Mouse (Mus musculus): ENCODE data around the gene Med27. TPM values are rescaled to one million over a fixed set of nuclear protein-coding genes. Genes with fewer than 3 reads are reported as not detected.
"Not testable (repeated sequence)": the region's sequence is repeated elsewhere in the genome, so short reads cannot be mapped to it uniquely, and the experiment has no call there.

Gene Med27
- polyA plus RNA-seq, 1 experiment, result 25.9 TPM

GRCm38 (mm10) chr2:29525273-29525805 lies 178.7 kb downstream of the Med27 start:
- Histone ChIP-seq H3K4me3 (ENCODE audit: insufficient read depth, low read depth, low read length) (no peak overlapping the region), H3K27ac (ENCODE audit: insufficient read depth, low read depth, low read length) (peak overlapping the region; percentile 71; the same call in 1 of the 2 replicates), H3K27me3 (replicated peaks; ENCODE audit: control insufficient read depth, insufficient read depth, low read length) (no peaks in the 10 kb centered on the region), H3K4me1 (ENCODE audit: control insufficient read depth, insufficient read depth, low read length) (peaks cover 29% of the 10 kb centered on the region), H3K36me3 (ENCODE audit: control insufficient read depth, insufficient read depth, low read length) (no peaks in the 10 kb centered on the region)
- 33% methylated on average over 4 of the region's 4 CpGs for WGBS
- peak; percentile 33 for DNase-seq
- TF ChIP-seq CTCF (conservative IDR thresholded peaks at IDR 0.05; ENCODE audit: insufficient read depth, insufficient read length, low read depth, low read length) (no peak), POLR2A (IDR thresholded peaks at IDR 0.05; ENCODE audit: low read depth, low read length) (no peak)

GRCm38 (mm10) chr2:29526266-29526665 lies 179.6 kb downstream of the Med27 start:
- WGBS, result 60% methylated on average over 14 of the region's 14 CpGs
- Histone ChIP-seq H3K36me3 (ENCODE audit: control insufficient read depth, insufficient read depth, low read length) (no peaks in the 10 kb centered on the region), H3K27ac (ENCODE audit: insufficient read depth, low read depth, low read length) (peak overlapping the region; percentile 53; the same call in 1 of the 2 replicates), H3K27me3 (replicated peaks; ENCODE audit: control insufficient read depth, insufficient read depth, low read length) (no peaks in the 10 kb centered on the region), H3K4me3 (ENCODE audit: insufficient read depth, low read depth, low read length) (no peak overlapping the region), H3K4me1 (ENCODE audit: control insufficient read depth, insufficient read depth, low read length) (peaks cover 24% of the 10 kb centered on the region)
- peak; percentile 71 for DNase-seq
- no peak for TF ChIP-seq POLR2A (IDR thresholded peaks at IDR 0.05; ENCODE audit: low read depth, low read length)
- TF ChIP-seq CTCF (conservative IDR thresholded peaks at IDR 0.05; ENCODE audit: insufficient read depth, insufficient read length, low read depth, low read length), result no peak

GRCm38 (mm10) chr2:29527480-29527879 lies 180.9 kb downstream of the Med27 start:
- not testable (repeated sequence) for DNase-seq; H3K36me3 ChIP-seq (ENCODE audit: control insufficient read depth, insufficient read depth, low read length); H3K27me3 ChIP-seq (replicated peaks; ENCODE audit: control insufficient read depth, insufficient read depth, low read length); H3K4me3 ChIP-seq (ENCODE audit: insufficient read depth, low read depth, low read length); H3K27ac ChIP-seq (ENCODE audit: insufficient read depth, low read depth, low read length)
- peaks cover 20% of the 10 kb centered on the region for H3K4me1 ChIP-seq (ENCODE audit: control insufficient read depth, insufficient read depth, low read length)
- 90% methylated on average over 7 of the region's 9 CpGs for WGBS

GRCm38 (mm10) chr2:29528811-29529210 lies 182.2 kb downstream of the Med27 start:
- Histone ChIP-seq H3K4me3 (ENCODE audit: insufficient read depth, low read depth, low read length) (no peak overlapping the region), H3K27me3 (replicated peaks; ENCODE audit: control insufficient read depth, insufficient read depth, low read length) (no peaks in the 10 kb centered on the region), H3K36me3 (ENCODE audit: control insufficient read depth, insufficient read depth, low read length) (no peaks in the 10 kb centered on the region), H3K27ac (ENCODE audit: insufficient read depth, low read depth, low read length) (no peak overlapping the region), H3K4me1 (ENCODE audit: control insufficient read depth, insufficient read depth, low read length) (peaks cover 19% of the 10 kb centered on the region)
- DNase-seq, result no peak
- WGBS, result 86% methylated on average over 5 of the region's 5 CpGs
- no peak for TF ChIP-seq CTCF (conservative IDR thresholded peaks at IDR 0.05; ENCODE audit: insufficient read depth, insufficient read length, low read depth, low read length)
- TF ChIP-seq POLR2A (IDR thresholded peaks at IDR 0.05; ENCODE audit: low read depth, low read length), result no peak

- WGBS, result 98% methylated on average over 2 of the region's 2 CpGs
- not testable (repeated sequence) for H3K27me3 ChIP-seq (replicated peaks; ENCODE audit: control insufficient read depth, insufficient read depth, low read length); H3K36me3 ChIP-seq (ENCODE audit: control insufficient read depth, insufficient read depth, low read length)
Observed at GRCm38 (mm10) chr2:29529788-29530187, 183.2 kb downstream of the Med27 start.

GRCm38 (mm10) chr2:29532173-29532572 lies 185.6 kb downstream of the Med27 start:
- Histone ChIP-seq H3K36me3 (ENCODE audit: control insufficient read depth, insufficient read depth, low read length) (no peaks in the 10 kb centered on the region), H3K27me3 (replicated peaks; ENCODE audit: control insufficient read depth, insufficient read depth, low read length) (no peaks in the 10 kb centered on the region), H3K4me1 (ENCODE audit: control insufficient read depth, insufficient read depth, low read length) (no peaks in the 10 kb centered on the region), H3K4me3 (ENCODE audit: insufficient read depth, low read depth, low read length) (no peak overlapping the region), H3K27ac (ENCODE audit: insufficient read depth, low read depth, low read length) (no peak overlapping the region)
- TF ChIP-seq CTCF (conservative IDR thresholded peaks at IDR 0.05; ENCODE audit: insufficient read depth, insufficient read length, low read depth, low read length), result no peak
- no peak for TF ChIP-seq POLR2A (IDR thresholded peaks at IDR 0.05; ENCODE audit: low read depth, low read length)
- DNase-seq, result no peak
- WGBS, result 93% methylated on average over 3 of the region's 3 CpGs

More at GRCm38 (mm10) chr2:29529788-29530187, 183.2 kb downstream of the Med27 start:
- H3K4me3 ChIP-seq (ENCODE audit: insufficient read depth, low read depth, low read length); DNase-seq; H3K27ac ChIP-seq (ENCODE audit: insufficient read depth, low read depth, low read length): not testable (repeated sequence)
- H3K4me1 ChIP-seq (ENCODE audit: control insufficient read depth, insufficient read depth, low read length), result peaks cover 14% of the 10 kb centered on the region

- TF ChIP-seq POLR2A (IDR thresholded peaks at IDR 0.05; ENCODE audit: low read depth, low read length), result no peak
- TF ChIP-seq CTCF (conservative IDR thresholded peaks at IDR 0.05; ENCODE audit: insufficient read depth, insufficient read length, low read depth, low read length), result no peak
- Histone ChIP-seq H3K36me3 (ENCODE audit: control insufficient read depth, insufficient read depth, low read length) (no peaks in the 10 kb centered on the region), H3K27me3 (replicated peaks; ENCODE audit: control insufficient read depth, insufficient read depth, low read length) (no peaks in the 10 kb centered on the region), H3K27ac (ENCODE audit: insufficient read depth, low read depth, low read length) (no peak overlapping the region), H3K4me3 (ENCODE audit: insufficient read depth, low read depth, low read length) (no peak overlapping the region), H3K4me1 (ENCODE audit: control insufficient read depth, insufficient read depth, low read length) (no peaks in the 10 kb centered on the region)
- WGBS, result 59% methylated on average over 5 of the region's 5 CpGs
- peak; percentile 53 for DNase-seq
Observed at GRCm38 (mm10) chr2:29532921-29533320, 186.3 kb downstream of the Med27 start.

Measured in kidney, adult 2 months (tissue).